Mouse (Mus musculus): ENCODE data around the gene Mylk3.

Mylk3 gene

GRCm38 (mm10) chr8:85381926-85382325 lies 4.2 kb downstream of the Mylk3 start:
- DNase-seq (ENCODE audit: low spot score in 2 of 2): no peak

DNA sequence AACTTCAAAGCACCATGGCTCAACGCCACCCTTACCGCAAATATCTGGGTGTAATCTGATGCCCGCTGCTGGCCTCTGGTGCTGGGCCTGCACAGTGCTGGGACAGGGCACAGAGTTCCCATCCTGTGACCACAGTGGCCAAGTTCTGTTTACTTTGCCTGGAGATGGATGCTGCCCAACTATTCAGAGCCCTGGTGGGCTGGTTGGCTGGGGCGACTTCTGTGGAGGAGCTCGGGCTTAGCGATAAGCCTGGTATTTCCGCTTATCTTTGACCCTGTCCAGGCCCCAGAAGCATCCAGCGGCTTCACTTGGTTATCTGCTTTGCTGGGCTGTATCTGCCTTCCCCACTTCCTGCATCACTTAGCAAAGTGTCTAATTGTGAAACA lies 5.3 kb downstream of the Mylk3 start:
- DNase-seq (ENCODE audit: low spot score in 2 of 2): peak; percentile 78

DNA sequence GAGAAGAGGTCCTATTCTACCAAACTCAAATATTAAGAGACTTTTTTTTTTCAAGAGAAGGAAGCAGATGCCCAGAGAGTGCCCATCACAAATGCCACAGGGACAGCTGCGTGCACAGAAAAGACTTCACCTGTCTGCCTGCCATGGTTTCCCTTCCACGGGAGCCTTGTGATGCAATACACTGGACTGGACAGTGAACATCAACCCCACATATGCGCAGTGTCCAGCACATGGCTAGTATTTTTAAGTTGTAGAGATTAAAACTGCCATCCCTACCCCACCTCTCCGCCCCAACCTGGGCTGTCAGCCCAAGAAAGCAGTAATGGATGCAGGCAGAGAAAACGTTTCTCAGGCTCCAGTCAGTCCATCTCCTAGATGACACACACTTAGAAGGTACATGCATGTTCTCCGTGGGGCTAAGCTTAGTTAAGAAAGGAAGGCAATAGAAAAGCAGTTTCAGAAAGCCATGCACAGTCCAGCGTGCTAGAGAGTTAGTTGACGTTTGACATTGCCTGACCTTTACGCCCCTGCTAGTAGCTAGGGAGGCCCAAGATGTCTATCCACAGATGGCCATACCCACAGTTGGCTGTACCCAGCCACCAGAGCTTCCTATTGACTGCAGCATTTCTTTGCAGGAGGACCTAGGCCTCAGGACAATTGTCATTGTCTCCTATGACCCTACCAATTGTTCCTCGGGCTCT lies 5.9 kb downstream of the Mylk3 start:
- peak in 1 of 2 experiments; percentile 68 for DNase-seq (ENCODE audit: low spot score in 2 of 2)

- DNase-seq (ENCODE audit: low spot score in 2 of 2): peak; percentile 64 to 71
Measured at GRCm38 (mm10) chr8:85379142-85379781, 6.9 kb downstream of the Mylk3 start.

GRCm38 (mm10) chr8:85376516-85376915 lies 9.6 kb downstream of the Mylk3 start:
- no peak for DNase-seq (ENCODE audit: low spot score in 2 of 2)

DNA sequence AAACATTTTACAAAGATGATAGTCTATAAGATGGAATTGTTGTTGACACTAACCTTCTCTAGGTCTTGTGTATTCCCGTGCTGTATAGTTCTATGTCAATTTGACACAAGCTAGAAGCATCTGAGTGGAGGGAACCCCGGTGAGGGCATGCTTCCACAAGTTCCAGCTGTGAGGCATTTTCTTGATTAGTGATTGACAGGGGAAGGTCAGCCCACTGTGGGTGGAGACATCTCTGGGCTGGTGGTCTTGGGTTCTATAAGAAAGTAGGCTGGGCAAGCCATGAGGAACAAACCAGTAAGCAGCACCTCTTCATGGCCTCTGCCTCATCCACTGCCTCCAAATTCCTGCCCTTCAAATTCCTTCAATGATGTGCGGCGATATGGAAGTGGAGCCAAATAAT lies 11.9 kb downstream of the Mylk3 start:
- no peak for DNase-seq (ENCODE audit: low spot score in 2 of 2)

- no peak for DNase-seq (ENCODE audit: low spot score in 2 of 2)
Measured at GRCm38 (mm10) chr8:85373435-85374039, 12.6 kb downstream of the Mylk3 start.

DNA sequence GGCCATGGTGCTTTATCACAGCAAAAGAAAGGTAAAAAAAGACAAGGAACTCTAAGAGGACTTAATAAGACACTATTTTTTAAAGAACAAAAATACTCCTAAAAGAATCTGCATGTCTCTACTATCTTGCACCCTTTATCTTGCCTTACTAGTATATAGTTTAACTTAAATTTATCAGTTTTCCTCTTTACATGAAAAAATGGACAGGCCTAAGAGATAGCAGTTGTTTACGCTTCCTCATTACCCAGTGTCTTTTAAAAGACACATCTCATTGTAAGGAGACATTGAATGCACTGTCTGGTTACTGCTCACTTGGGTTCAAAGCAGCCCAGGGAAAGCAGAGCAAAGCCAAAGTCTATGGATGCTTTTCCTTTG lies 13.7 kb downstream of the Mylk3 start:
- no peak for DNase-seq (ENCODE audit: low spot score in 2 of 2)

GRCm38 (mm10) chr8:85371736-85372464 lies 14.2 kb downstream of the Mylk3 start:
- no peak for DNase-seq (ENCODE audit: low spot score in 2 of 2)

GRCm38 (mm10) chr8:85365176-85365575 lies 21.0 kb downstream of the Mylk3 start:
- DNase-seq (ENCODE audit: low spot score in 2 of 2): no peak

DNA sequence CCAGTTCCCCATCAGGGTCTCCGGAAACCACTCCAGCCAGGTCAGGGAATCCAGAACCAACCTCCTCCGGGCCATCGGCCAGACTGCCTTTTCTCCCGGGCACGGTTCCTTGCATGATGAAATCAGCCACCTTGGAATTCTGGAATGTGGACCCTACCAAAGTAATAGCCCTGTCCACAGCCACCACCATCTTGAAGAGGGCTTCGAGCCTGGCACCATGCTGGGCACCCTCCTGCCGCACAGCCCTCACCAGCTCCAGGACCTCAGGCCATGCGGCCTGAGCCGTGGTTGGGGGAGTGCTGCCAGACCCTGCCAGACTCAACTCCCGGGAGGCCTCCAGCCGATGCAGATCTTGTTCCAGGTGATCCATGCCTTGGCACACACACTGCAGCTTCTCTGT lies 21.5 kb downstream of the Mylk3 start:
- DNase-seq (ENCODE audit: low spot score in 2 of 2): no peak

GRCm38 (mm10) chr8:85363406-85363805 lies 22.7 kb downstream of the Mylk3 start:
- no peak for DNase-seq (ENCODE audit: low spot score in 2 of 2)

DNA sequence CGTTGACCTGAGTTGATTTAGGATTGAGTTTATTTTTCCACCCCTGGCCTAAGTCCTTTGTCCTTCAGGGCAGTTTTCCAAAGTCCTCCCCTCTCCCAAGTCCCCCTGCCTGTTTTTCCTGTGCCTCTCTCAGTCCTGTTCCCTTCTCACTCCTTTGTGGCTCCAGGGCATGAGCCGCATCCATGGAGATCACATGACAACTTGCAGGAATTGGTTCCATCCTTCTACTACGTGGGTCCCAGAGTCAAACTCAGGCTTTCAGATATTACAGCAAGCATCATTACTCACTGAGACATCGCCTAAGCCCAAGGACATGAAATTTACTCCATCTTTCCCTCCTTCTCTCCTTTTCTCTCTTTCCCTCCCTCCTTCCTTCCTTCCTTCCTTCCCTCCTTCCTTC lies 23.9 kb downstream of the Mylk3 start:
- no peak for DNase-seq (ENCODE audit: low spot score in 2 of 2)

DNA sequence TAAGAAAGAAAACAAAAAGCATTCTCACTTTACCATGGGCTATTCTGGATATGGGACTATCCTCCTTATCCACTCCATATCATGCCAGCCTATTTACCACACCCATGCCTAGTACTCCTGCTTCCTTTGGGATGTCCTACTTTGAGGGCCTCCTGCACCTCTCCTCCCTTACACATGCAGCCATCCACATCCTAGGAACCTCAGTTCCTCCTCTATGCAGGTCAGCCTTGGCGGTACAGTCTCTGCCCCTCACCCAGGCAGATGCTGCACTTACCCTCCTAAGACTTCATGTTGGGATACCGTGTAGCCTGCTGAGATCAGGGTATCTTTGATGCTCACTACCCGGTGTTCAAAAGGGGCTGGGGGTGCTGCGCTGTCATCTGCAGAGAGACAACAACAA lies 32.9 kb downstream of the Mylk3 start:
- no peak for DNase-seq (ENCODE audit: low spot score in 2 of 2)

DNA sequence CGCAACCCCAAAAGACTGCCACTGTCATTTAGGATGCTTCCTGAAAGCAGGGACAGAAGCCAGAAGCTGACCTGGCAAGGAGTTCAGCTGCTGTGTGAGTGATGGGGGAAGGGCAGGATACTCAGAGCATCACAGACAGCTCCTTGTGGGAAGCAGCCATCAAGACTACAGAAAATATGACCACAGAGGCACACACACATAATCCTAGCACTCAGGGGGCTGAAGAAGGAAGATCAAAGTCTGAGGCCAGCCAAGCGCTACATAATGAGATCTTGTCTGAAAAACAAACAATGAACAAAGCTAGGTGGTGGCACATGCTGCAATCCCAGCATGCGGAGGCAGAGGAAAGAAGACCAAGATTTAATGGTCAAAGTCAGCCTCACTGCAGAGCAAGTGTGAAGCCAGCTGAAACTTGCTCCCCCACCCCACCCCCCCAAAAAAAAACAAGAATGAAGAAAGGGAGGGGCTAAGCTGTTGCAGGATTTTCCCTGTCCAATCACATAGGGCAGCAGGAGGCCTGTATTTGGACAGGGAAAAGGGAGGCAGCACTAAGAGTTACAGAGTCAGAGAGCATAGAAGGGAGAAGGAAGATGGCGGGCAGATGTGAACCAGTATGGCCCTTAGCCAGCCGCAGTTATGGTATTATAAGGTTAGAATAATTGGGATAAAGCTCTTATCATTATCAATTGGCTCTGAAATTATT lies 46.1 kb downstream of the Mylk3 start:
- no peak for DNase-seq (ENCODE audit: low spot score in 2 of 2)

DNA sequence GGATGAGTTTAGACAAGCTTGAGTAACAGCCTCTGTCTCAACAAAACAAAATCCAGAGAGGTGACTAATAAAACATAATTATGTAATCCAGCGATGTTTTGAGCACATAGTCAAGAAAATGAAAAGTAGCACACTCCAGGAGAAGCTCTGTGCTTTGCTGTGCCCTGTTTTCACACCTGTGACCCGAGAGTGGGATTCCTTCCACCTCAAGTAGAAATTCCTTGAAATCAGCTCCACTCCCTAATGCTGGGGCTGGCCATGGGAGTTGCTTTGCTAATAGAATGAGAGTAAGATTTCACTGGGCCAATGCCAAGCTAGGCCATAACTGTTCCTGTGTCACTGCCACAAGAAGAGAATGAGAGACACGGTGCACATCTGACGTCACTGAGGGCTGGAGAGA lies 48.5 kb downstream of the Mylk3 start:
- no peak for DNase-seq (ENCODE audit: low spot score in 2 of 2)

DNA sequence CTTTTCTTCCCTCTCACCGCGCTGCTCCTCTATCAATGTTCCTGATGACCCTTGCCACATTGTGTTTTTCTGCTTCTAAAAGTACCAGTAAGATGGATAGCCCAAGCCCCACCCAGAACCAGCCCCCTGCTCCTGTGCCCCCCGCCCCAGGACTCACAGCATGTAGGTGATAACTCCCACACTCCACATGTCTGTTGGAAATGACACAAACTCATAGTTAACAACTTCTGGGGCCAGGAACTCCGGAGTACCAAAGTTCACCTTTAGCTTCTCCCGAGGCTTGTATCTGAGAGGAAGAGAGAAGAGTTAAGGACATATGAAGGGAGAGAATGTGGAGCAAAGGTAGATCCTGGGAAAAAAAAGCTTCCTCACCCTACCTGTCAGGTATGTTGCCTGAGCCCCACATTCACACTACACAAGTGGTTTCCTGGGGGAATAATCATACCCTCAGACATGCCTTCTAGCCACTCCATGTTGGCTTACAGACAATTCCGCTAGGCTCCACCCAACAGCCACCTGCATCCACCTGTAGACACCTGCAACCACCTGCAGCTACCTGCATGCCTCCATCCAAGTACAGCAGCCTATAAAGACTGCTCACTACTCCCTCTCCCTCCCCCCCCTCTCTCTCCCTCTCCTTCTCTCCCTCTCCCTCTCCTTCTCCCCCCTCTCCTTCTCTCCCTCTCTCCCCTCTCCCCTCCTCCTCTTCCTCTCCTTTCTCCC lies 49.8 kb downstream of the Mylk3 start:
- DNase-seq (ENCODE audit: low spot score in 2 of 2): no peak

GRCm38 (mm10) chr8:85335105-85335504 lies 51.0 kb downstream of the Mylk3 start:
- no peak for DNase-seq (ENCODE audit: low spot score in 2 of 2)

GRCm38 (mm10) chr8:85329506-85329905 lies 56.6 kb downstream of the Mylk3 start:
- no peak for DNase-seq (ENCODE audit: low spot score in 2 of 2)

DNA sequence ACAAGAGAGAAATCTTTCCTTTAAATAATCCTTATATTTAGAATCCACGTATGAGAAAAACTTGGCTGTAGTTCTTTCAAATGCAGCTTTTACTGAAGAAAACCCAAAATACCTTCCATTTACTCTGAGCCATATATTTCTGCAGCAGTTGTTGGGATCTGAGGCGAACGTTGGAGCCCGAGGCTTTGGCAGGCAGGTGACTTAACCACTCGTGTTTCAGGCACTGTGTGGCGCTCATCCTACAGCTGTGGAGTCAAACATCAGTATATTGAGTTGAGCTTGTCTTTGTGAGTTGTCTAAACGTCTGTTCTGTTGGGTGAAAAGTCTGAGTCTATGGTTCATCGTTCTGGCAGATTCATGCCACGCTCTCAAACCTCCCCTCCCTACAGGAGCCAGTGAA lies 59.1 kb downstream of the Mylk3 start:
- no peak for DNase-seq (ENCODE audit: low spot score in 2 of 2)

DNA sequence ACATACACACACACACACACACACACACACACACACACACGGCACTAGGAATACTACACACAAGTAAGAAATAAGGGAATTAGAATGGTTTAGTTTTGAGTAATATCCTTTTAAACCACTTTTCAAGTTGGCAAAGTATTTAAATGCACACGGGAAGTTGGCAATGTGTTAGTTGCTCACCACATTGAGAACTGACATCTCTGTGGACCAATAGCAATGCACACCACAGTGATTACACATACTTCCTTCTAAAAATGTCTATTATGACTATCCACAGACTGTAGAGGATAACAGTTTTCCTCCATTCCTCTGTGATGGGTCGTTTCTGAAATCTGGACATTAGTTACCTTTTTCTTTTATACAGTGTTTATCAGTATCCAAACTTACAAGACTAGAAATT lies 63.1 kb downstream of the Mylk3 start:
- DNase-seq (ENCODE audit: low spot score in 2 of 2): no peak
